Mouse (Mus musculus): ENCODE measurements around the gene Dgka. TPM values are rescaled to one million over a fixed set of nuclear protein-coding genes. Genes with fewer than 3 reads are reported as not detected.
"Not testable (repeated sequence)": the region's sequence is repeated elsewhere in the genome, so short reads cannot be mapped to it uniquely, and the experiment has no call there.

Dgka gene
- total RNA-seq, 2 experiments from 2014 or later, result 5.6 to 7.8 TPM

GRCm38 (mm10) chr10:128742616-128743015 lies 2.0 kb downstream of the Dgka start:
- intact Hi-C loops (cut with DNase I), result no loop called here
- DNase-seq (ENCODE audit: low spot score in 2 of 2), result no peak

DNA sequence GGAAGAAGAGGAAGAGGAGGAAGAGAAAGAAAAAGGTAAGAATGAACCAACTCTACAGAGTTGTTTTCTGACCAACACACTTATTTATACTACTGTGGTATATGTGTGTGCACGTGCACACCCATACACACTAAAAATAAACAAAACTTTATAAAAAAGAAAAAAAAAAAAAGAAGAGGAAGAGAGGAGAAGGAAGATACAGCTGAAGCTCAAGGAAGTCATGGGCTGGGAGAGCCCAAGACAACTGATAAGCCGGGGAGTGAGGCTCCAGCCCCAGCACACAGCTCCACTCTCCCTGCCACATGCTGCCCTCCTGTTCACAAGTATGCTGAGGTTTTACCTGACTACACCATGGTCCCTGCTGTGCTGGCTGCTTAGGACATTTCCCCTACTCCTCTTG lies 4.4 kb downstream of the Dgka start:
- intact Hi-C loops (cut with DNase I), result no loop called here

DNA sequence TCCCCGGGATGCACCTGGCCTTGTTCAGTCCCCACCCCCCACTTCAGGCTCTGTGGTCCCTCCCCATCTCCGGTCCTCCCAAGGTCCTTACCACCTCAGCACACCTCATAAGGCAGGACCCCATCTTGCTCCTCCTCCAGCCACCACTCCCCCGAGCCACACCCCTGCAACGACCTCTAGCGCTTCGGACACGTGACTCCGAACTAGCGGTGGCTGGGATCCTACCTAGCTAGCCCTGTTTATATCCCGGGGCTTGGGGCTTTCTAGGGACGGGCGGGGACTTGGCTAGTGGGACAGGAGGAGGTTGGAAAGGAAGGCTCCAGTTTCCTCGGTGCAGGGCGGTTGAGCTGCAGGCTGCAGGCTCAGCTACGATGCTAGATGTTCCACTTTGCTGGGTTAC lies 7.2 kb downstream of the Dgka start:
- no peak for DNase-seq (ENCODE audit: low spot score in 2 of 2)
- intact Hi-C loops (cut with DNase I), result loop anchor here (5.0 kb wide), 1 partner anchor 155 kb away; the partner anchor contains the start of gene Gdf11

More for the DNA sequence above, 4.4 kb downstream of the Dgka start:
- no peak for DNase-seq (ENCODE audit: low spot score in 2 of 2)

DNA sequence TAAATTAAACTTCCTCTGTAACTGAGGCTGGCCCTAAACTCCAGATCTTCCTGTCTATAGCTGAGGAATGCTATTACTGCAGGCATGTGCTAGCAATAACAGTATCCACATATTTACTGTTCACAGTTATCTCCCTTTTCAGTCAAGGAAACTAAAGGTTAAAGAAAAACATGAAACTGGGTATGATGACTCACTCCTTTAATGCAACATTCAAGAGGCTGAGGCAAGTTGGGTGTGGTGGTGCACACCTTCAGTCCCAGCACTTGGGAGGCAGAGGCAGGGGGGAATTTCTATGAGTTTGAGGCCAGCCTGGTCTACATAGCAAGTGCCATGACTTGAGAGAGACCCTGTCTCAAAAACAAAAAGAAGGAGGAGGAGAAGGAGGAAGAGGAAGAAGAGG lies 12.7 kb downstream of the Dgka start:
- no peak for DNase-seq (ENCODE audit: low spot score in 2 of 2)
- intact Hi-C loops (cut with DNase I), result no loop called here

DNA sequence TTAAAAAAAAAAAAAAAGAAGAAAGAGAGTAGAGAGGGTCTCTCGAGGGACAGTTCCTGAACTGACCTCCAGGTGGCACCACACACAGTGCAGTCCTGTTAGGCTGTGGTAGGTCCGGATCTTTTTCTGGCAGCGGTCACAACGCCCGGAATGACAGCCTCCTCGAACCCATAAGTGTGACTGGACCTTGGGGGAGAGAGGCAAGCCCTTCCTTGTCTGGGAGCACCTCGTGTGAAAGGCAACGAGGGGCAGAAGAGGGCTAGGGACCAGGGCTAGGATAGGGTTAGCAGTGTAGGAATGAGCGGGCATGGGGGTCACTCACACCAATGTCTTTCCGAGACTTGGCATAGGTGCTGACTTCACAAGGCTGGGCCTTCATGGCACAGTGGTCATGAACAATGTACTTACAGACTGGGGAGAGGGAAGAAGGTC lies 13.6 kb downstream of the Dgka start:
- DNase-seq (ENCODE audit: low spot score in 2 of 2), result peak; percentile 18 to 33
- intact Hi-C loops (cut with DNase I), result no loop called here

- intact Hi-C loops (cut with DNase I), result no loop called here
- DNase-seq (ENCODE audit: low spot score in 2 of 2), result no peak
Observed at GRCm38 (mm10) chr10:128728059-128728458, 16.6 kb downstream of the Dgka start.

DNA sequence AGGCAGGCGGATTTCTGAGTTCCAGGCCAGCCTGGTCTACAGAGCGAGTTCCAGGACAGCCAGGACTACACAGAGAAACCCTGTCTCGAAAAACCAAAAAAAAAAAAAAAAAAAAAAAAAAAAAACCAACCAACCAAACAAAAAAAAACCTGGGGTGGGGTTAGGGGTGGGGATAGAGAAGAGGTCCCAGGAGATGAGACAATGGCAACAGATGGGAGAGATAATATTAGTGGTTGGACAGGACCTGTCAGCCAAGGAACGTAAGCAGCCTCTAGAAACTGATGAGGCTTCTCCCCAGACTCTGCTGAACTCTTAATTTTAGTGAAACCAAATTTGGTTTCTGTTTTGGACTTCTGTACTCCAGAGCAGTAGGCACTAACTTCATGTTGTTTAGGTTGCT lies 19.2 kb downstream of the Dgka start:
- DNase-seq (ENCODE audit: low spot score in 2 of 2); intact Hi-C loops (cut with DNase I): not testable (repeated sequence)

DNA sequence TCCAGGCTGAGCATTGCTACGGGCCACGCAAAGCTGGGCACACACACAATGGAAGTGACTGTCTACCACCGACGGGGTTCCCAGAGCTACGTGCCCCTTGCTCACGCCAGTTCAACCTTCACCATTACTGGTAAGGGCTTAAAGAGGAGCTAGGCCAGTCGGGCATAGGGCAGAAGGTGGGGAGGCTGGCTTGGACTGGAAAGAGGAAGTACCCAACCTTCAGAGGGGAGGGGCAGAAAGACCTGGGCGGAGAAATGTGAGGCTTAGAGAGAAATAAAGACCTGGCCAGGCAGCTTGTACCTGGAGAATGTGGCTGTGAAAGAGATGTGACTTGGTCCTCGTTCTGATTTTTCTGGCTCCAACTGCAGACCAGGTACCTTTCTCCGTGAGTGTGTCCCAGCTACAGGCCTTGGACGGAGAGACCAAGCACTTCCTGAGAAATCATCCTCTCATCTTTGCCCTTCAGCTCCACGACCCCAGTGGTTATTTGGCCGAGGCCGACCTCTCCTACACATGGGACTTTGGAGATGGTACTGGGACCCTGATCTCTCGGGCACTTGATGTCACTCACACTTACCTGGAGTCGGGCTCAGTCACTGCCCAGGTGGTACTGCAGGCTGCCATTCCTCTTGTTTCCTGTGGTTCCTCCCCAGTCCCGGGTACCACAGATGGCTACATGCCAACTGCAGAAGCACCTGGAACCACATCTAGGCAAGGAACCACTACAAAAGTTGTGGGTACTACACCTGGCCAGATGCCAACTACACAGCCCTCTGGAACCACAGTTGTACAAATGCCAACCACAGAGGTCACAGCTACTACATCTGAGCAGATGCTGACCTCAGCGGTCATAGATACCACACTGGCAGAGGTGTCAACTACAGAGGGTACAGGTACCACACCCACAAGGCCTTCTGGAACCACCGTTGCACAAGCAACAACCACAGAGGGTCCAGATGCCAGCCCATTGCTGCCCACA lies 28.8 kb downstream of the Dgka start:
- intact Hi-C loops (cut with DNase I), result no loop called here
- DNase-seq (ENCODE audit: low spot score in 2 of 2), result no peak

DNA sequence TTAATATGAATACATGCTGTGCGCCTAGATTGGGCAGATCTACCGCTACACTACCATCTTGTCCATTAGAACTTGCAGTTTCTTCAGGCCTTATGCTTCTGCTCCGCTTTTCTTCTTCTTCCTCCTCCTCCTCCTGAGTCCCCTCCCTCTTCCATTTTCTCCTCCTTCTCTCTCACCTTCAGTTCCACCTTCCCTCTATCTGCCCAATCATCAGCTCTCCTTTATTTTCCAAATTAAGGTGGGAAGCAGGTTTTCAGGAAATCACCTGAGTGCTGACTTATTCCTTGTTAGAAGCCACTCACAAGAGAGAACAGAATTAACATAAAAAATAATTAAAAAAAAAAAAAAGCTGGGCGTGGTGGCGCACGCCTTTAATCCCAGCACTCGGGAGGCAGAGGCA lies 33.3 kb downstream of the Dgka start:
- intact Hi-C loops (cut with DNase I); DNase-seq (ENCODE audit: low spot score in 2 of 2): not testable (repeated sequence)

DNA sequence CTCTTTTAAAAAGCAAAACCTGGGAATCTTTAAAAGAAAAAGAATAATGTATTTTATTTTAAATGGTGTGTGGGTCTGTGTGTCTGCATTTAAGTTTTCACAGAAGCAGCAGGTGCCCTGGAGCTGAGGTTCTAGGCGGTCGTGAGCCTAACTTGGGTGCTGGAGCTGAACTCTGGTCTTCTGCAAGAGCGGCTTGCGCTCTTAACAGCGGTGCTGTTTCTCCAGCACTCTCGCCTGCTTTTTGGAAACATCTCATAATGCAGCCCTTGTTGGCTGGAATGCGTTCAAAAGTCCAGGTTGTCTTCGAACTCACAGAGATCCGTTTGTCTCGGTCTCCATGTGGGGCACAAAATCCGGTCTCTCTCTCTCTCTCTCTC lies 39.4 kb downstream of the Dgka start:
- DNase-seq (ENCODE audit: low spot score in 2 of 2), result no peak
- intact Hi-C loops (cut with DNase I), result no loop called here

DNA sequence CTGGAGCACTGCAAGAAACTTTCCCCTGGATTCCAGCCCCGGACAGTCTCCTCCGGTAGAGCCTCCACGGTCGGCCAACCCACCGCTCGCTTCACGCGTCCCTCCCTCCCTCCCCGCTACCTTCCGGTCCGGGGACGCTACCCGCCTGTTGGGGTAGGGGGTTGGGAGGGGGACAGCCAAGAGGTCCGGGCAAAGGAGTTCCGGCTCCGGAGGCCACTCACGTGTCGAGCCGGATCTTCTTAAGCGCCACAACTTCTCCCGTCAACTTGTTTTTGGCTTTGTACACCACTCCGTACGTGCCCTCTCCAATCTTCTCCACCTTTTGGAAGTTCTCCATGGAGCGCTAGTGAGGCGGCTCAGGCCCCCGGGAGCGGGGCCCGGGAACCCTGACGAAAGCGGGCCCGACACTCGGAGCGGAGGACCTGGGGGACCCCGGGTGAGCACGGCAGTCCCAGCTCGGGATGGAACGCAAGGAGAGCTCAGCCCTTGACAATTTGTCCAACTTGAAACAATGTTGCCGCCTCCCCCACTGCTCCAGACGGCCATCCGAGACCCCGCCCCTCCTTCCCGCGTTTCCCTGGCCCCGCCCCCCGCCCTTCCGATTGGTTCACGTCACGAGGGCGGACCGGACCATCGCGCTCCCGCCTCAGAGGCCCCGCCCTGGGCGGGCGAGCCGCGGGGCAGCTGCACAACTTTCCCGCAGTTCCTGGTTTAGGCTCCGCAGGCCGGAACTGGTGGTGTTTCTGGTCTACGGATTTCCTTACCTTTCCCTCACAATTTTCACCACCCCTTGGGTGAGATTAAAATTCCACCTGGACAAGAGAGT lies 40.0 kb downstream of the Dgka start, which contains the start of gene Cdk2:
Gene Cdk2, minus strand, starts transcription at position 541 of the 826 bp plus-strand sequence.
- DNase-seq (ENCODE audit: low spot score in 2 of 2), result peak; percentile 80 to 82
- intact Hi-C loops (cut with DNase I), result no loop called here

- no peak for DNase-seq (ENCODE audit: low spot score in 2 of 2)
- intact Hi-C loops (cut with DNase I), result no loop called here
Observed at GRCm38 (mm10) chr10:128703895-128704294, 40.8 kb downstream of the Dgka start, which contains the start of gene Pmel. TSS of gene Pmel (plus strand) at chr10:128704195.

- no peak for DNase-seq (ENCODE audit: low spot score in 2 of 2)
- intact Hi-C loops (cut with DNase I), result no loop called here
Observed at GRCm38 (mm10) chr10:128702328-128703007, 42.2 kb downstream of the Dgka start.

DNA sequence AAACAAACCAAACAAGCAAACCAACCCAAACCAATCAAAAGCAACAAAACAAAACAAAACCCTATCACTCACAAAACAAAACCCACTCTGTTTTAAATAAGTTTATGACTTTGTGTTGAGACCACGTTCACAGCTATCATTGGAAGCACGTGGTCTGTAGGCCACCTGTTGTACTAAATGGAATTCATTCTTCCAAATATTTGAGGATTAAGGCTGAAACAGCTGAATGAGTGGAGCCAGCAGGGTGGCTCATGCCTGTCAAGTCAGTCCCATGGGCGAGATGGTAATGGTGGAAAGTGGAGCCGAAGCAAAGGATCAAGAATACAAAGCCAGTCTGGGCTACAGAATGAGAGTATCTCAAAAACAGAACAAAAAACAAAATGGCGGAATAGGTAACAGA lies 43.9 kb downstream of the Dgka start:
- no peak for DNase-seq (ENCODE audit: low spot score in 2 of 2)
- intact Hi-C loops (cut with DNase I), result no loop called here

DNA sequence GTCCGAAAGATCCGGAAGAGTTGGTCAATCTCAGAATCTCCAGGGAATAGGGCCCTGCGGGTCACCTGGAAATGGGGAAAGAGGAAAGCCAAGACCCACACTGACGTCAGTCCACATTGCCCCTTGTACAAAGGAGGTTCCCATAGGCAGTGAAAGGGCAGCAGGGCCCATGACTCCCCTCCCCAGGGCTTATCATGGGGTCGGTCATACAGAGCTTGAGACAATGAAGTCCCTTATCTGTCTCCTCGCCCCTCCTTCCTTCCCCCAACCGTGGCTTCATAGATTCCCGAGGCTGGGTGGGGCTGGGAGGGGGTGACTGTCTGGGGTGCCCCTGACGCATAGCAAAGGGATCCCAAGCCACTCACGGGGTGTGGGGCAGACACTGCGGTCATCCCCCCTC lies 45.0 kb downstream of the Dgka start:
- no peak for DNase-seq (ENCODE audit: low spot score in 2 of 2)
- intact Hi-C loops (cut with DNase I), result loop anchor here (5.0 kb wide), 1 partner anchor 48 kb away; the partner anchor contains the start of gene Pym1

DNA sequence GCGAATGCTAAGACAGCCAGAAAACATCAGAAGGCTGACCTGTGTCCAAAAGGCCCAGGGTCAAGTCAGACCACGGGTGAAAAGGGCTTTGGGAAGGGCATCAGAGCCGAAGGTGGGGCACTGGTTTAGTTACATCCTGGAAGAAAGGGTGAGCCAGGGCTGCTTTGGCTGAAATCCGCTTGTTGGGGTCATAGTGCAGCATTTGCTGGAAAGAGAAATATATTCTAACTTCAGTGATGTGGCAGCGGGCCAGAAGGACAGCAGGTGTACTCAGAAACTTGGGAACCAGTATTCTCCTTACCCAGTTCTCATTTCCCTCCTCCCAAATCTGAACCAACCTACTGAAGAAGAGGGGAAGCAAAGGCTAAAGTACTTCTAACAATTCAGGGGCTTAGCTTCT lies 45.6 kb downstream of the Dgka start:
- intact Hi-C loops (cut with DNase I), result loop anchor here (5.0 kb wide), 1 partner anchor 48 kb away; the partner anchor contains the start of gene Pym1
- DNase-seq (ENCODE audit: low spot score in 2 of 2), result no peak

- intact Hi-C loops (cut with DNase I), result loop anchor here (5.0 kb wide), 1 partner anchor 50 kb away; the partner anchor contains the start of gene Pym1
- DNase-seq (ENCODE audit: low spot score in 2 of 2), result no peak
Observed at GRCm38 (mm10) chr10:128697072-128697725, 47.5 kb downstream of the Dgka start.

- peak; percentile 99 for DNase-seq (ENCODE audit: low spot score in 2 of 2)
- intact Hi-C loops (cut with DNase I), result loop anchor here (5.0 kb wide), 1 partner anchor 51 kb away; the partner anchor contains the start of gene Pym1
Observed at GRCm38 (mm10) chr10:128695992-128696807, 48.5 kb downstream of the Dgka start, which contains the start of gene Rab5b. TSS of gene Rab5b (minus strand) at chr10:128696264.

Data from left cerebral cortex, postnatal 36 days (tissue).